Mouse (Mus musculus) CH12.LX (cell line): ENCODE measurements around the gene Sept5.

Experiments
- CTCF ChIP-seq, 2 experiments: IDR thresholded peaks in 1 of 2; conservative IDR thresholded peaks in 1 of 2; 2 replicates each; pipeline ENCODE4 v1.5.1; 2011 to 2012; ENCODE audit warnings: low read depth in 2 of 2, low read length in 2 of 2, improper control_type of control experiment in 1 of 2, inconsistent platforms in 1 of 2, mild to moderate bottlenecking in 1 of 2, moderate library complexity in 1 of 2
- EP300 ChIP-seq: IDR thresholded peaks from 2 replicates; pipeline ENCODE4 v1.6.1; 2011; ENCODE audit warnings: low read length, improper control_type of control experiment
- JUND ChIP-seq: conservative IDR thresholded peaks from 2 replicates; pipeline ENCODE4 v1.6.1; 2011; ENCODE audit warnings: low read depth, low read length, improper control_type of control experiment
- KAT2A ChIP-seq: IDR thresholded peaks from 2 replicates; pipeline ENCODE4 v1.6.1; 2012; ENCODE audit warnings: low read length, improper control_type of control experiment, inconsistent platforms; ENCODE audit not compliant: insufficient replicate concordance
- MAFK ChIP-seq: IDR thresholded peaks from 2 replicates; pipeline ENCODE4 v1.6.1; 2011; ENCODE audit warnings: low read length, improper control_type of control experiment; ENCODE audit not compliant: insufficient replicate concordance
- MAX ChIP-seq: IDR thresholded peaks from 2 replicates; pipeline ENCODE4 v1.6.1; 2011; ENCODE audit warnings: low read length, improper control_type of control experiment
- NRF1 ChIP-seq: IDR thresholded peaks from 2 replicates; pipeline ENCODE4 v1.6.1; 2014; ENCODE audit warnings: low read depth, mild to moderate bottlenecking, inconsistent platforms, low read length, improper control_type of control experiment, moderate library complexity
- POLR2A ChIP-seq: IDR thresholded peaks from 2 replicates; pipeline ENCODE4 v1.6.1; 2011; ENCODE audit warnings: low read depth, mild to moderate bottlenecking, improper control_type of control experiment, low read length
- UBTF ChIP-seq: IDR thresholded peaks from 2 replicates; pipeline ENCODE4 v1.6.1; 2012; ENCODE audit warnings: low read depth, mild to moderate bottlenecking, inconsistent platforms, low read length, improper control_type of control experiment, moderate library complexity
- USF1 ChIP-seq: IDR thresholded peaks from 2 replicates; pipeline ENCODE4 v1.6.1; 2014; ENCODE audit warnings: low read depth, mild to moderate bottlenecking, inconsistent platforms, low read length, improper control_type of control experiment
- ZKSCAN1 ChIP-seq: IDR thresholded peaks from 2 replicates; pipeline ENCODE4 v1.6.1; 2012; ENCODE audit warnings: low read depth, inconsistent platforms, low read length, improper control_type of control experiment, borderline replicate concordance
- ZMIZ1 ChIP-seq: IDR thresholded peaks from 2 replicates; pipeline ENCODE4 v1.6.1; 2012; ENCODE audit warnings: low read depth, mild to moderate bottlenecking, inconsistent platforms, low read length, improper control_type of control experiment
- ZNF384 ChIP-seq: IDR thresholded peaks from 2 replicates; pipeline ENCODE4 v1.6.1; 2012; ENCODE audit warnings: low read depth, low read length, improper control_type of control experiment, inconsistent platforms

DNA sequence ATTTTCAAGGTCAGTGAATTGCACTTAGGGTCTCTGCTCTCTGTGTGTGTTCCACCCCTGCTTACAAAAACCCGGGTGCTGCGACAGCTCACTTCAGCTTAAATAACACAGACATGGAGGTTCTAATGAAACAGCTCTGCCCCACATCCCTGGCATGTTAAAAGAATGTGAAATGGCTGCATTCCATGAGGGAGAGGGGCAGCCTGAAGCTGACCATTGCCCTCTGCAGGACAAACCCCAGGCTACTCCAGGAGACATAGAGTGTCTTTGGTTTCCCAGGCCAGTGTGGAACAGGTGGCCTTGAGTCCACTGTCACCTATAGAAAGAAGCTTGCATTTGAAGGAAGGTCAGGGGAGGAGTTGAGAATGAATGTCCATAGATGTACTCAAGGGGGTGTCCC is 49.4 kb downstream of the Sept5 start:
- TF ChIP-seq JUND, result no peak
- no peak for TF ChIP-seq EP300
- no peak for TF ChIP-seq MAFK
- no peak for TF ChIP-seq ZNF384
- no peak for TF ChIP-seq MAX
- no peak for TF ChIP-seq NRF1
- TF ChIP-seq POLR2A, result no peak
- no peak for TF ChIP-seq USF1
- TF ChIP-seq ZKSCAN1, result no peak
- no peak for TF ChIP-seq ZMIZ1
- no peak for TF ChIP-seq KAT2A
- TF ChIP-seq CTCF (conservative IDR thresholded peaks at IDR 0.05 in 1 of 2, IDR thresholded peaks at IDR 0.05 in 1 of 2; ENCODE audit: low read depth in 2 of 2, low read length in 2 of 2), result no peak
- no peak for TF ChIP-seq UBTF
